Mouse (Mus musculus): ENCODE data around the gene H13.
A peak's percentile ranks its signal among the peaks of the same experiment; 100 is the strongest.
"Not testable (repeated sequence)": the region's sequence is repeated elsewhere in the genome, so short reads cannot be mapped to it uniquely, and the experiment has no call there.

The H13 gene

DNA sequence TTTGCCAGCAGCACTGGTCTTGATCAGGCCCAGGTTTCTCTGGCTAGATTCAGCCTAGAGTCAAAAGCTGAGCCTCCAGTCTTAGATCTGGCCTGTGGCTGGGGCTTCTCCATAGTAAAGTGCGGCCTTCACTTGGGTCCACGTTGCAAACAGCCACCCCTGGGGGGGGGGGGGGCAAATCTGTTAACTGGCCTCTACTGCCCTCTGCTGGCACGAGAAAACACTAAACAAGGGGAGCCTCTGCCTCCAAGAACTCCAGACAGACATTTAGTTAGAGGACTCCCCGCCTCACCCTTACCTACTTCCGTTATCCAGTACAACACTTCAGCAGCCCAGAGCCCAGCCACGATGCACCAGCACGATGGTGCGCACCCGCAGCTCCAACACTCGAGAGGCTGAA, 11.9 kb upstream of the H13 start:
- DNase-seq (ENCODE audit: extremely low spot score, low read depth, low spot score) = no peak

DNA sequence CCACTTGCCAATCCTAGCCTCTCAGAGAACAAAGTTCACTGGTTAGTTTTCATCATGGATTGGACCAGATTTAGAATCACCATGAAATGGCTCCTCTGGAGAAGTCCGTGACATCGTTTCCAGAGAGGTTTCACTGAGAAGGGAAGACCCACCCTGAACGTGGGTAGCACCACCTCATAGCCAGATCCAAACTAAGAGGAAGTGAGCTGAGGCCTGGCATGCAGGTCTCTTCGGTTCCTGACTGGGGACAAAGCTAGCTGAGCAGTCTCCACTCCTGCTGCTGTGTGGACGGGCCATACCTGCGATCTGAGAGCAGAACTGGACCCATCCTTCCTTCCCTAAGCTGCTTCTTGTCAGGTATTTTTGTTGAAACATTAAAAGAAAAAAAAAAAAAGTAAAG, 8.1 kb upstream of the H13 start:
- no peak for DNase-seq (ENCODE audit: extremely low spot score, low read depth, low spot score)

DNA sequence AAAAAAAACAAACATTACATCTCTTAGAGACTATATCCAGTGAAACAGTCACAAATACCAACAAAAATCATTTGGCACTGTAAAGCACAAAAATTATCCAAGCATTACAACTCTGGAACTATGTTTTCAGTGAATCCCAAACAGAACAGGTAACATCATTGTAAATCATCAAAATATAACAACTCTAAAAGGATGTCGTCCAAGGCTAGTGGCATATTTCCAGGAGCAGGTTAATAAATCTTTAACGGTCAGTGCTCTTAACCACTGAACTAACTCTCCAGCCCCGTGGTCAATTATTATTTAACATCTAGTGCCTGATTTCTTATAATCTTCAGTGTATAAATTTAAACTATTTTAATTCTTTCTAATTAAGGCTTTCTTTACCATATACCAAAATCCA, 3.1 kb upstream of the H13 start:
- DNase-seq (ENCODE audit: extremely low spot score, low read depth, low spot score) = not testable (repeated sequence)

DNA sequence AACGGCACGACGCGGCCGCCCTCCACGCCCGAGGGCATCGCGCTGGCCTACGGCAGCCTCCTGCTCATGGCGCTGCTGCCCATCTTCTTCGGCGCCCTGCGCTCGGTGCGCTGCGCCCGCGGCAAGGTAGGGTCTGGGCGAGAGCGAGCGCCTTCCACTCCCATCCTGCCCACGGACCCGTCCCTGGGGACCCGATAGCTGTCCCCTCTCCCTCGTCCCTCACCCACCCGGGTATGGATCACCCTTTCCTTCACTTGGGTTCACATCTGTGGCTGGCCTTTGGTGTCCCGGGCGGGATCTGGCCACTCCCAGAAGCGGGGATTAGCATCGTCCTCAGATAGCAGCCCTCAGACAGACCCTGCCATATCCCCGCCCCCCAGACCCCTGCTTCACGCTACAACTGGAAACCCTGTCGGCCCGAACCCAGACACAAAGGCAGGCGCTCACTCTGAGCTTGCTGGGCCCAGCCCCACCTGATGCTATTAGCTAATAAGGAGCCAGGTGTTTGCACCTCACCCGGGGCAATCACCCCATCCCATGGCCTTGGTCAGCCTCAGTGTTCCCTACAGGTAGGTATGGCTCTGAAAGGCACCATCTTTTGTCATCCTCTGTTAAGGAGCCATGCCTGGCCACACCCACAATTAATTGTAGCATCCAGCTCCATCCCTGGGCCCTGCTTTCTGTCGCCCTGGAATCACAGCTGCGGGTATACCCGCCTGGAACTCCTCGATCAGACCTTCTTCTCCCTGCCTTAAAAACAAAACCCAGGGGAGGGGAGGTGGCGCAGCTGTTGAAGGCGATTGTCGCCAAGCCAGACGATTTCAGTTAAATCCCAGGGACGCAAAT, 601 bp downstream of the H13 start:
- no peak for DNase-seq (ENCODE audit: extremely low spot score, low read depth, low spot score)

DNA sequence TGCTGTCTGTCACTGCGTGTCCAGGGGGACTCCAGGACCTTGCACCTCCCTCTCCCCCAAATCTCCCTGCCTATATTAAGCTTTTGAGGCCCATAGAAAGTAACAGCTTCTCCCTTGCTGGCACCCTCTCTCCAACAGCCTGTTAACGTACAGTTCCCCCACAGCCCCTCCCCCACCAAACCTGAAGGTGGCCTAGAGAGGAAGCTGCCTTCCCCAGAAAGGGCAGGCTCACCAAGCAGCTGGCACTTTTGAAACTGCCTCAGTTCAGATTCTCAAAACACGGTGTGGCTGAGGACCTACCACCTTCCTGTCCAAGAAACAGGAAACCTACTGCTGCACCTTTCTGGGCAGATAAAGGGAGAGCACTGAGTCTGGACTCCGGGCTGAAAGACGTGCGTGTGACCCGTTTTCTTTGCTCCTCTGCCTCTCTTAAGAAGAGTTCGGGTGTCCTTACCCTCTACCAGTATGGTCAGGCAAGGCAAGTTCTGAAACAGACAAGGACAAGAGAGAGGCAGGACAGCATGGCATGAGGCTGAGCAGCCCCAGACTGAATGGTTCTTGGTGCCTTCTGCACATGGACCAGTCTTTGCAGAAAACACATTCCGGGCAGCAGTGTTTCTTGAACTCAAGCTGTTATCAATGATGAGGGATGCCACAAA, 1.9 kb downstream of the H13 start:
- no peak for DNase-seq (ENCODE audit: extremely low spot score, low read depth, low spot score)

DNA sequence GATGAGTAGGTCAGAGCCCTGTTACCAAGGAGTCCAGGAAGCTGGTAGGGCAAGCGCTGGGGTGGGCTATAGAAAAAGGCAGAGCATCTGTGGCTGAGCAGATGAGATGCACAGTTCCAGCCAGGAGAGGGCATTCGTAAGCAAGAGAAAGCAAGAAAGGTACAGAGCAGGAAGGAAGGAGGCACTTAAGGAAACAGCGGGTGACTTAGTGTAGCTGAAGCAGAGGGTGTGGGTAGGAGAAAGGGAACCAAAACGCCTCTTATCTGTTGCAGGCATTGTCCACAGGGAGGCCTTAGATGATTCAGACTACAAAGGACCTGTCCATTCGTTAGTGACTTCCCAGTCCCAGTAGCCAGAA, 2.4 kb downstream of the H13 start:
- DNase-seq (ENCODE audit: extremely low spot score, low read depth, low spot score) = no peak

DNA sequence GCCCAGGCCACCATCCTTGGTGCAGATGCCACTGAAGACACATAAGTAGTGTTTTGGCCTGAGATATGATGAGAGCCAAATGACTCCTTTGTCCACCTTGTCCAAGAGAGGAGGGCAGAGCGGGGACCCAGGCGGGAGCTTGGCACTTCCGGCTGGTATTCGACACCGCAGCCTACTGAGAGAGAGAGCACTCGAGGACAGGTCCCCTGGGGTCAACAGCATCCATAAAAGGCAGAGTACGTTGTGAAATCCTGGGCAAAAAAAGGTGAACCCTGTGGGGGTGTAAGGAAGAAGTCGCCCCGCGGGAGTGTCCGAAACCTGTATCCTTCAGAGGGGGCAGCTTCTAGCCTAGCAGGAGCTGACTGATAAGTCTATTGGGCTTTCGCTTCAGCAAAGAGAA, 2.9 kb downstream of the H13 start:
- no peak for DNase-seq (ENCODE audit: extremely low spot score, low read depth, low spot score)

DNA sequence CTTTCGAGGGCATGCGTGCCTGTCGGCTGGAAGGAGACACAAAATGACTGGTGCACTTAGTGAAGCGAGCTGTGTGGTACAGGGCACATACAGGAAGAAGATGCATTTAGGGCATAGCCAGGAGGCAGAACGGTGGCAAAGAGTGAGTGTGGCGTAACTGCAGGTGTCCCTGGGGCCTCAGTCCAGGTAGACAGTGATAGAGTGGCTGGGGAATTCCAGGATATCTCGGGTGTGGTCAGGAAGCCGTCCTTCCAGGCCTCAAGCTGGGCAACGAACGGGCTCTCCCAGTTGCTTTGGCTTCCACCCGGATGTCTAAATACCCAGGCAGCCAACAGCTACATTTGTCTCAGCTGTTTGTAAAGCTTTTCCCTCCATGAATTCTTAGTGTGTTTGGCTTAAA, 4.9 kb downstream of the H13 start:
- DNase-seq (ENCODE audit: extremely low spot score, low read depth, low spot score) = no peak

DNA sequence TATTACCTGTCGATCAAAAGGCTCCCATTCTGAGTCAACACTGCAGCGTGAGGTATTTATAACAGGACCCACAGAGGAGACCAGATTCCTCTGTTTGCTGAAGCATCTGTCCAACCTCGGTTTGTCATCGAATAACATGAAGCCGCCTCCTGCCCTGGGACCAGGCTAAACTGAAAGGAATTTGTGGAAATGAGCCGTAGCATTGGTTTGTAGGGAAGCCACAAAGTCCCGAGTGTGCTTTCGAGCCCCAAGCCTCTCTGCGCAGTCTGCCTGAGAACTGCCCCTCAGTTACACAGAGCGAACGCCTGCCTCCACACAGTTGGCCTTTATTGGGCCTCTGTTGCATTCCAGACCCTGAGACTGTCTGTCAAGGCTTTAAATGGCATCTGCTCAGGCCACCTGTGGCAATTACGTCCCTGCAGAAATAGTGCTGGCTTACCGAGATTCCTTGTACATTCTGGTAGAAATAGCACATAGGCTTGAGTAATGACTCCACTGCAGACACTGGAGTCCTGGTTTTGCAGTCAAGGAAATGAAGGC, 6.1 kb downstream of the H13 start:
- DNase-seq (ENCODE audit: extremely low spot score, low read depth, low spot score) = no peak

DNA sequence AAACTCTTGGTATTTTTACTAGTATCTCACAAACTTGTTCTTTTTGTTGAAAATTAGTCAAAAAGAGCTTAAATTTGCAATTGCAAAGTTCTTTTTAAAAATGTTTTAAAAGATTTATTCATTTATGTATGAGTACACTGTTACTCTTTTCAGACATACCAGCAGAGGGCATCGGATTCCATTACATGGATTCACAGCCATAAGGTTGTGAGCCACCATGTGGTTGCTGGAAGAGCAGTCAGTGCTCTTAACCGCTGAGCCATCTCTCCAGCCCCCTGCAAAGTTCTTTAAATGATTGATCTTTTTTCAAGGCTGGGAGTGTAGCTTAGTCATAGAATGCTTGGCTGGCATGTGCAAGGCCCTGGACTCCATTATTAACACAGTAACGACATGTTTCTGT, 9.0 kb downstream of the H13 start:
- no peak for DNase-seq (ENCODE audit: extremely low spot score, low read depth, low spot score)

DNA sequence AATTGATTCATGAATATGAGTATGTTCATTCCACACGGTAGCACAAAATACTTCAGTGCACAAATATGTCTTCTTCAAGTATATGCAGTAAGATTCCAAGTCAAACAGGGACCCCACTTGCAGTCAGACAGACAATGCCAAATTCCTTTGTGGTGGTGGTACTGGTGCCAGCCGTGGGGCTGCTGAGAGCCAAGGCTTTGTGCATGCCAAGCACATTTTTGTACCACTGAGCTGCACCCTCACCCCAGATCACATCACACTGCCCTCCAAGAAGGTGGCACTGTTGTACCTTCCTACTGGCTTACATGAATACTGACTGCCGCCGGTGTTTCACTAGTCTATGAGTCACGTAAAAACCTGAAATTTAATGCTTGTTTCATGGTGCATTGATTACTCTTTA, 9.7 kb downstream of the H13 start:
- DNase-seq (ENCODE audit: extremely low spot score, low read depth, low spot score) = no peak

DNA sequence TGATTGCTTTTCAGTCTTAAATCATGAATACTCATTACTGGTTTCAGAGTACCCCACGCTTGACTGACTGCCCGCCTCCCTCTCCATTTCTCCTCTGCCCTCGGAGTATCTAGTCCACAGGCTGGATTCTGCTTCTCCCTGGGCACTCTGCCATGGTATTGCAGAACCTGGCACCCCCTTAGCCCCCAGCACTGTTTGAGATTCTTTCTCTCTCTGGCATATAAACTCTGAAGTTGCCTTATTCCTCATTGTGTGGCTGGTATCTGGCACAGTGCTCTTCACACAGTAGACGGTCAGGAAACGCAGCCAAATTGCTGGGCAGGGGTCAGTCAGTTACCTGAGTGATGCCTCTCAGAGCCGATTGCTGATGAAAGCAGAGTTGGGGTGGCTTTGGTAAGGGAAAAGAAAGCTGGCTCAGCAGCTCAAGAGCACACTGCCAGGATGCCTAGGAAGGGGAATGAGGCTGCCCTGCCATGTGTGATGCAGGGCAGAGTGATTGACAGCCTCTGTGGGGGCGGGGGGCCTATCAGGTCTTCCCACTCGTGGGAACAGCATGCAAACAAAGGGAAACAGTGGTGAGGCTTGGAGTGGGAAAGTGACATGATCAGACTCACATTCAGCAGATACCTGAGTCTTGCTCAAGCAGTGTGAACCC, 10.6 kb downstream of the H13 start:
- no peak for DNase-seq (ENCODE audit: extremely low spot score, low read depth, low spot score)

DNA sequence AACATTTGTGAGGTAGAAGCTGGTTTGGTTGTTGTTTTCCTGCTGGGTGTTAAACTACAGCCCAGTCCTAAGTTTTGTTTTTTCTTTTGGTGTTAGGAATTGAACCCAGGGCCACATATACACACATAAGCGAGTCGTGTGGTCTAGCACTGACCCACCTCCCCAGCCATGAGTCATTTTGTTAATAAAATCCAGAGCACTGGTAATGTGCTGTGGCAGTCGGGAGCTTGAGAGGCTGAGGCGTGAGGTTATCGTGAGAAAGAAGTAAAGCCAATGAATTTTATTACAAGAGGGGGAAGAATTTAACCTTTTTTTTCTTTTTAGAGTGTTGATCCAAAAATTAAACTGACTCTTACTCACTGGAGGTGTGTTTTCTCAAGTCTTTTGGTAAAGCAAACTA, 13.8 kb downstream of the H13 start:
- DNase-seq (ENCODE audit: extremely low spot score, low read depth, low spot score) = no peak

DNA sequence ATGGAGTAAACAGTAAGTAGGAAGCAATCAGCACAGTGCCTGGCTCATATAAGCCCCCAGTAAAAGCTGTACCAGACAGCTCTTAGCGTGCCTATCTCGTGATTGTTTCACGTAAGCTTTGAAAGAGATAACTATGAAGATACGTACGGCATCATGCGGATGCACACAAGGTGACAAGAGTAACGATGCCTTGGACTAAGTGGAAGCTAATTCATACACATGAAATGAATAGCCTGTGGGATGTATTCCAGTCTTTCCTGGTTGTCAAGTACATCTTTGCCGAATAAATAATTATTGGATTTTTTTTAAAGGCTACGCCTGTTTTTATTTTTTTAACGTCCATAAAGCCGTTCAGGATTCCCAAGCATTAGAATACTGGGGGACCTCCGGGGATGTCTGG, 17.1 kb downstream of the H13 start:
- no peak for DNase-seq (ENCODE audit: extremely low spot score, low read depth, low spot score)

DNA sequence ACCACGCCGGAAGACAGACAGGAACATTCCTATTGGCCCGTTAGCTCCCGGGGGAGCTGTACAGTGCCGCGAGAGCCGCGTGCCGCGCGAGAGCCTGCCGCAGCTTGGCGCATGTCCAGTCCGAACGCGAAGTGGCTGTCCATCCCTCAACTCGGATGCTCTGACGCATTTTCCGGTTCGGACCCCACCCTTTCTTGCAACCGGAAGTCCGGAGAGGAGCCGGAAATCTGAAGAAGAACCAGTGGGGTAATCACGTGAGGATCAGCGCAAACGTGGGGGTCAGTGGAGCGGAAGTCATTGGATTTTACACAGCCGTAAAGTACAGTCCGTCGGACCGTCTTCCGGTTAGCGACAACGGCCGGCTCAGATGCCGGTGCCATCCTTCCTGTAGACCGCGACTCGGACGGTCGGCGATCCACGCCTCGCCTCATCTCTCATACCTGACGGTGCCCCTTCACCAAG, 17.6 kb downstream of the H13 start, which contains the start of gene Mcts2:
Gene Mcts2 (plus strand): TSS at position 230 of the 462 bp plus-strand sequence.
- no peak for DNase-seq (ENCODE audit: extremely low spot score, low read depth, low spot score)

DNA sequence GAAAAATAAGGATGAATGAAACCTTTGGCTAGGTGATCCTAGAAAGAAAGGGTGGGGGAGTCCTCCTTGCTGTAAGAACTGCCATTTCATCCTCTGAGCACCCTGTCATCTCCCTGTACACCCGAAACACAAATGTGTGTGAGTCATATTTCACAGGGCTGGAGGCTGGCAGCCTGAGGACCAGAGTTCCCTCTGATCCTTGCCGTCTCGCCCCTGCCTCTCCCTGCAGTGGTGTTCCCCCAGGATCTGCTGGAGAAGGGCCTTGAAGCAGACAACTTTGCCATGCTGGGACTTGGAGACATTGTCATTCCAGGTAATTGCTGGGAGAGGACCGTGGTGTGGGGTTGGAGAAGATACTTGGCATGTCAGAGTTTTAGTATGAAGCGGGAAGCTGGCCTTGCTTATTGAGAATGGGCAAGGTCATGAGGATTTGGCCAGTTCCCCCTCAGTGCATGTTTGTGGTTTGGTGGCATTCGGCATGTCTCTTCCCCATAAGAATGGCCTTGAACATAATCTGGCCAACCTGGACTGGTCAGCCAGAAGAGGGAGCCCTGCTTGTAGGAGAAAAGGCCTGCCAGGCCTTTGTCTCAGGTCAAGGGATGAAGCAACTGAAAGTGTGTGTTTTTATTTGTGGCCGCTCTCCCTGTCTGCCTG, 22.4 kb downstream of the H13 start:
- no peak for DNase-seq (ENCODE audit: extremely low spot score, low read depth, low spot score)

DNA sequence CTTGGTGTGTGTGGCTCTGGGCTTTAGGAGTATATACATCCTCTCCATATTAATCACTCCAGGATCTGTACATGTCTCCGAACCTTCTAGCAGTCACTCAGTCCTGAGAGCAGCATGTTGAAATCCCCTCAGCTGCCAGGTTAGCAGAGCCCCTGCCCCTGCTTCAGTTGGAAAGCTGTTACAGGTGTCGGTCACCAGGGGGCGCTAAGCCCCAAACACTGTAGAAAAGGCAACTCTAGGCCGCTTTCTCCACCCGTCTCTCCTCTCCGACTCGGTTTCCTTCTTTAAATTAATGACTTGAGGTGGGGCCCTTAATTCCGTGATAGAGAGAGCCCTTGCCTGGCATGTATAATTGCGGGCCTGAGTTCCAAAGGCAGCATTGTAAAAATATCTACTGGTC, 24.0 kb downstream of the H13 start:
- DNase-seq (ENCODE audit: extremely low spot score, low read depth, low spot score) = no peak

DNA sequence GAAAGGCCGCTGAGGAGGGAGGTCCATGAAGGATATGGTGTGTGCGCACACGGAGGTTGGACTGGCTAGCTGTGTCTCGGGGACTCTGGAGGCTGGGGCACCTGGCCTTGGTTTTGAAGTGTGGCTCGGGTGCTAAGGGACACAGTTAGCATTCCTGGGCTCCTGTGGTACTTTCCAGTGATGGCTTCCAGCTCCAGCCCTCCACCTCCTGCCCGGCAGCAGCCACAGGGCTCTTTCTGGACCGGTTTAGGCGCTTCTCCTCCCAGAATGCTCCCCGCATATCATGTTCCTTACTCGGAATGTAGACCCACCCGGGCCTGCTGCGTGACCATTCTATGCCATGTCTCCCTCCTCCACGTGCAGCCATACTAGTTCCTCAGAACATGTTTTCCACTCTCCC, 24.5 kb downstream of the H13 start:
- no peak for DNase-seq (ENCODE audit: extremely low spot score, low read depth, low spot score)

DNA sequence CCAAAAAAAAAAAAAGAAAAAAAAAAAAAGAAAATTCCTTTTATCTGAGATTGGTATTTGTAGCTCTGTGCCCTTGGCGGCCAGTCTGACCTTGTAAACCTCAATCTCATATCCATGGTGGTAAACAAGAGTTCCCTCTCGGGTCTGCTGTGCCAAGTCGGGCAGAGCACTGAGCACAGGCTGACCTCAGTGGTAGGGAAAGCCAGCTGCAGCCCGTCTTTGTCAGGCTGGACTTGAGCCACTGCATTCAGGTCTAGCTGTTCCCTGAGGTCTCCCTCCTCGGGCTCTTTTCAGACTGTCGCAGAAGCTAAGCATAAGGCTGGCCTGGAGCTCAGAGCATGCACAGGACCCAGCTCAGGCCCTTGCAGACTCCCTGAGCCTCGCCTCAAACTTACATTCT, 25.4 kb downstream of the H13 start:
- no peak for DNase-seq (ENCODE audit: extremely low spot score, low read depth, low spot score)

DNA sequence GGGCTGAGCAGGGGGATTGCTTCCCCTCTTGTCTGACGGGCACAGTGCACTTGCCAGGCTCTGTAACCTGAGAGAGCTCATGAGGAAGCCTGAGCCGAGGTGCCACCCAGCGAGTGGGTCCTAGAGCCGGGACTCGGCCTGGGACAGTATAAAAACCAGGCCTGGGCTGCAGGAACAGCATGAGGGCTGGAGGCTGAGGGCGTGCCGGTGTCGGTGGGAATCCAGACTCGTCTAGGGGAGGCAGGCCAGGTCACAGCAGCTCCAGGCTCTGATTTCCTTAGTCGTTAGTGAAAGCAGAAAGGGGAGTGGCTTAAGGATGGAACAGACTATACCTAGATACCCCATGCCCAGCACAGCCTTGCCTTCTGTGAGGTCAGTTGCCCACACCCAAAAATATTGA, 26.8 kb downstream of the H13 start:
- DNase-seq (ENCODE audit: extremely low spot score, low read depth, low spot score) = no peak

DNA sequence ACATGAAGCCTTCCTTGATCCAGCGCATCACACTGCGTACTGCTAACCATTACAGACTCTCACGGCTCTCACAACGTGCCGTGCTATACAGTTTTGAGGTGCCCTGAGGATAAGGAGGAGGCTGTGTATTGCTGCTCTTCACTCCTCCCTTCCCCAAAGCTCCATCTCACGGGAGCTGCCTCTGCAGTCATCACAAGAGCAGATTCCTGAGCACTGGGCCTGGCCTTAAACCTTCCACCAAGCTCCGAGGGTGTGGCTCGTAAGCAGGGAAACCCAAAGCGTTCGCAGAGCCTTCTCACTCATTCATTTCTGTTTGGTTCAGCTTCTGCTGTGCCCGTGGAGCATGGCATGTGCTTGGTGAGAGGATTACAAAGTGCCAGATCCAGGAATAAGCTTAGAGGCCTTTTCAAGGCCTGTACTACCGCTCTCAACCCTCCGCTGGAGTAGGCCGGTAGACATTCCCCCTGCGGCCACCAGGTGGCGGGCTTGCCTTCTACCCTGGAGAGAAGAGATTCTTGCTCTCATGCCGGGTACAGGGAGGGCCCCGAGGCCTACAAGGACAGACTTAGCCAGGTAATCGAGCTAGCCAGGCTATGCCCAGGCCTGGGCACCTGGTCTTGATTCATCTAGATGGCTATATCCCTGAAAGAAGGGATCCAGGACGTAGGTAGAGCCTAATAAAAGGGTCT, 27.4 kb downstream of the H13 start:
- DNase-seq (ENCODE audit: extremely low spot score, low read depth, low spot score) = peak; percentile 92
